Mouse (Mus musculus) heart, adult 2 months (tissue): Measurements from ENCODE around the gene Echdc2.

Experiments used
- CTCF ChIP-seq: fragments of 200-600 bp; IDR thresholded peaks from 2 replicates; pipeline ENCODE4 v1.8.1; 2022; ENCODE audit warnings: antibody characterized with exemption, mild to moderate bottlenecking, moderate library complexity
- EP300 ChIP-seq: fragments of 200-500 bp; IDR thresholded peaks from 2 replicates; pipeline ENCODE4 v1.6.1; 2011; ENCODE audit warnings: low read depth, low read length, control low read depth; ENCODE audit not compliant: insufficient read depth
- POLR2A ChIP-seq: fragments of 200-500 bp; IDR thresholded peaks from 2 replicates; pipeline ENCODE4 v1.6.1; 2011; ENCODE audit warnings: mild to moderate bottlenecking, low read depth, low read length, control low read depth; ENCODE audit not compliant: insufficient read depth

DNA sequence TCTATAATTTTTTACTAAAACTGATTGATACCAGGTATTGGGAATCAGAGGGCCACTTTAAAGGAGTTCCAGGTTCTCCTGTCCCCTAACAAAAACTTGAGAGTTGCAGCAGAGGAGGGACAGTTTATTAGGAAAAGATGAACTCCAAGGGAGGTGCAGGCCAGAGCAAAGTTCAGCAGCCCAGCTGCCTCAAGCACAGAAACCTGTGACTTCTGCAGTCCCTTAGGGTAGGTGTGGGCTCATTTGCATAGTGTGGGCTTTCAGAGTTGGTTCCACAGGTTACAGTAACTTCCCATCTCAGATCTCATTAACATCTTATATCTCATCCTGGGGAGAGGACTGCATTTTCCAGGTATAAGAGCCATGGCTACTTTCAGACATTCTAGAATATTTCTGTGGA, 21.5 kb upstream of the Echdc2 start:
- TF ChIP-seq CTCF (no peak), POLR2A (no peak), EP300 (no peak)
